Mouse (Mus musculus) spleen, postnatal 10 days (tissue): ENCODE measurements around the gene Sfr1.

ENCODE experiments used
- DNase-seq, 2 experiments: peaks; one replicate each; pipeline ENCODE4 v3.0.0; 2021 to 2022; ENCODE audit warnings: low spot score in 2 of 2

Gene Sfr1

DNA sequence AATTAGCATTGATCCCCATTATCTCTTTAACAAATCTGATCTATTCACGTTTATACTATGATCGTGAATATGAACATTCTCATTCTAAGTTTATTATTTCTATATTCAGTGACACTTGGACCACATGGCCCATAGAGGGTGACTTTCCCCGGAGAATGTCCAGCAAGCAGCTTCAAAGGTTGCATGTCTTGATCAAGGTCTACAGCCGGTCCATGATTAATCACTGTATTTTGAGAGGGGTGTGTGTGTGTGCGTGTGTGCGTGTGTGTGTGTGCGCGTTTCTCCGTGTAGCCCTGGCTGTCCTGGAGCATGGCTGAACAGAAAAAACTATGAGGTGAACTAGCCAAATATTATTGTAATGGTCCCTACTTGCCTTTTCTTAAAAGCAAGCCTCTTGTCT, 21.0 kb downstream of the Sfr1 start:
- DNase-seq: no peak

DNA sequence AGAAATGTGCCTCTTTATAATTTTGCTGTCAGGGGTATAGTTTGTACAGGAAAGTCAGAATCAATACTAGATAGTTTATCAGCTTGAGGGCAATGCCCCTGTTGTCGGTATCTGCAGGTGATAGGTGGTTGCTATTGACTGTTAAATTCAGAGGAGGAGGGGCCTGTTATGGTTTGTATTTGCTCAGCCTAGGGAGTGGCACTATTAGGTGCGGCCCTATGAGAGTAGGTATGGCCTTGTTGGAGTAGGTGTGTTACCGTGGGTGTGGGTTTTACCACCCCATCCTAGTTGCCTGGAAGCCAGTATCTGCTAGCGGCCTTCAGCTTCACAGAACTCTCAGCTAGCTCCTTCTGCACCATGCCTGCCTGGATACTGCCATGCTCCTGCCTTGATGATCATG, 22.4 kb downstream of the Sfr1 start:
- DNase-seq: no peak

DNA sequence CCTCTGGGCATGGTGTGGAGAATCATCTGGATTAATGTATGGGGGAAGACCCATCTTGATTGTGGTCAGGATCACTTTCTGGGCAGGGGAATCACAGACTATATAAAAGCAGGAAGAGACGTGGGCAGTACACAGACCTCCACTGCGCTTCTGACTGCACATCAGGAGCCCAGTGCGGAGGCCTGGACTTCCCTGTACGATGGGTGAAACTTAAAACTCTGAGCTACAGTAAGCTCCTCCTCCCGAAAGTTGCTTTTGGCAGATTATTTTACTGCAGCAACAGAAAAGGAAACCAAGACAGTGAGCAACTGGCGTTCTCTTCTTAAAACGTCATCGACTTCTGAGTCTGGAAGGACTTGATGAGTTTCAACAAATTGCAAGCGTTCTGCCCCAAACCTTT, 23.4 kb downstream of the Sfr1 start:
- DNase-seq: no peak

- DNase-seq: no peak
Measured at GRCm38 (mm10) chr19:47755625-47756024, 24.1 kb downstream of the Sfr1 start.

DNA sequence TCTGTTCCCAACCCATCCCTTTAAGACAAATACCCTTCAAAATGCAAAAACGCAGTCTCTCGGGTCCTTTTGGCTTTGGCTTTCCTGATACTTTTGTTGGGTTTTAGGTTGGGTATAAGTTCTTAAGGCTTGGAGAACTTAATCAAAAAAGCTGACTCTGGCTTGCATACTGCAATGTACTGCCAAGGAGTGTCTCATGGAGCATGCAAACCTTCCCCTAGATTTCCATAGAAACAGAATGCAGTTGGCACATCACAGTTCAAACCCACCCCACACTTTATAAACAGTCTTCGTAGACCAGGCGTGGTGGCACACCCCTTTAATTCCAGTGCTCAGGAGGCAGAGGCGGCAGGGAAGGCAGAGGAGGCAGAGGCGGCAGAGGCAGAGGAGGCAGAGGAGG, 46.4 kb downstream of the Sfr1 start:
- DNase-seq: no peak

DNA sequence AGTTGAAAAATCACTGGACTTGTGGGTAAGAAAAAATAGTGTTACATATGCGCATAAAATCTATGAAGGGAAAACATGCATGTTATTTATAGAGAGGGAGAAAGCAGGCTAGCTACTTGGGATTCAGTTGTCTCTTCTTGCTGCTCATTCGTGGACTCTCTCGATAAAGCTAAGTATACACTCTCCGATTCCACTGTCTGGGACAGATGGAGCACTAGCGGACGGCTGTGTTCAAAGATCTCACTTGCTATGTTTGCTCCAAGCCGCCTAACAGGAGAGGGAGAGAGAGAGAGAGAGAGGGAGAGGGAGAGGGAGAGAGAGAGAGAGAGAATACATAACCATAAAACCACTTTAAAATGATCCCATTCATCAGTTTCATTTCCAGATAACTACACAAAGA, 48.7 kb downstream of the Sfr1 start:
- no peak for DNase-seq

GRCm38 (mm10) chr19:47780972-47781371, 49.5 kb downstream of the Sfr1 start:
- no peak for DNase-seq

GRCm38 (mm10) chr19:47783898-47784297, 52.4 kb downstream of the Sfr1 start:
- no peak for DNase-seq
